In genomic region chr2:103746096-103746495, GRCm38 (mm10) we compare ENCODE assay signal across 21 mouse cellular contexts.
"Had no signal": no experiment of that assay in that cellular context is flagged by ENCODE, and none has a peak within 500 bp of the region (broad histone marks: within the 10 kb centered on the region; RNA-seq: fewer than 3 reads in every experiment).

No protein-coding gene starts in this region.

- H3K27me3 ChIP-seq: kidney, embryonic 15.5 days; limb, embryonic 12.5 days; limb, embryonic 15.5 days; midbrain, embryonic 12.5 days; midbrain, embryonic 15.5 days; neural tube, embryonic 13.5 days; stomach, embryonic 15.5 days had no signal

- H3K4me2 ChIP-seq: kidney, embryonic 15.5 days; limb, embryonic 12.5 days; limb, embryonic 15.5 days; liver, embryonic 11.5 days; lung, embryonic 14.5 days; midbrain, embryonic 12.5 days; midbrain, embryonic 15.5 days; neural tube, embryonic 13.5 days; stomach, embryonic 15.5 days had no signal

- H3K9ac ChIP-seq: kidney, embryonic 15.5 days; limb, embryonic 12.5 days; limb, embryonic 15.5 days; liver, embryonic 14.5 days; liver, postnatal 0 days; lung, embryonic 14.5 days; midbrain, embryonic 12.5 days; midbrain, embryonic 15.5 days; neural tube, embryonic 13.5 days; stomach, embryonic 15.5 days had no signal

- H3K4me1 ChIP-seq: kidney, embryonic 15.5 days; limb, embryonic 12.5 days; limb, embryonic 15.5 days; midbrain, embryonic 12.5 days; midbrain, embryonic 15.5 days; neural tube, embryonic 13.5 days; stomach, embryonic 15.5 days had no signal

- DNase-seq: kidney, adult 11 months; kidney, adult 8-10 months; liver, postnatal 0 days; lung, embryonic 14.5 days; right cerebral cortex, postnatal 14 days; spleen, adult 18-20 months; thymus, adult 2 months; thymus, postnatal 14 days; thymus, postnatal 4 days had no signal

- H3K27ac ChIP-seq: kidney, embryonic 15.5 days; left cerebral cortex, adult 2 months; limb, embryonic 12.5 days; limb, embryonic 15.5 days; liver, embryonic 14.5 days; macrophage; midbrain, embryonic 12.5 days; midbrain, embryonic 15.5 days; neural tube, embryonic 13.5 days; stomach, embryonic 15.5 days had no signal

- H3K4me3 ChIP-seq: kidney, embryonic 15.5 days; left cerebral cortex, adult 2 months; limb, embryonic 12.5 days; limb, embryonic 15.5 days; midbrain, embryonic 12.5 days; midbrain, embryonic 15.5 days; neural tube, embryonic 13.5 days; stomach, embryonic 15.5 days had no signal

- H3K9me3 ChIP-seq: kidney, embryonic 15.5 days; limb, embryonic 12.5 days; limb, embryonic 15.5 days; midbrain, embryonic 12.5 days; midbrain, embryonic 15.5 days; neural tube, embryonic 13.5 days; stomach, embryonic 15.5 days had no signal

- ATAC-seq: liver, postnatal 0 days; lung, postnatal 0 days; midbrain, embryonic 15.5 days had no signal
